Mouse (Mus musculus): ENCODE data around the gene Ppdpf.

DNA sequence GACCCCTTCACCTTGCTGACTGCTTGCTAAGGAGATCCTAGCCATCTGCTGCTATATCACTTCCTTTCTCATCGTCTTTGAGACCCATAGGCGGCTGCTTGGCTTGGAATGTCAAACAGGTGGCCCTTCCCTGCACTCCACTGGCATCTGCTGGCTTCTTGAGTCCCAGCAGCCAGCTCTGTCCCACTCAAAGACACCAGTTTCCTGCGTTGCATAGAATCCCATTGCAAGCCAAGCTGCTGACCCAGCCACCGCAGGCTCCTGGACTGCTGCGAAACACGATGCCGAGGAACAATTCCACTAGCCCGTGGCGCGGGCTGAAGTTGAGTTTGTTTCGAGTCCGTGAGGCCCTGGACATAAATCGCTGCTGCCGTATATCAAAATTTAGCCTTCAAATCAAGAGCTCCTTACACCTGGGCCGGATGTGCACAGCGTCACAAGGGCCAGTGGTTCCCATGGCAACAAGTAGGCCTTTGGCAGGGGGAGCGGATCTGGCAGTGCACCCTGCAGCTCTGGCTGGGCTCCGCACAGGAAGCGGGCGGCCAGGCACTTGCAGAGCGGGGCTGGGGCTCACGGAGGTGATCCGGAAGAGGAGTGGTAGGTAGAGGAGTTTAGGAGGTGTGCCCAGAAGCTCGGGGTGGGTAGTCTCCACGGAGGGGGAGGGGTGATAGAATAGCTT is 32.6 kb downstream of the Ppdpf start, which contains the start of gene Fndc11:
- TF ChIP-seq CTCF (IDR thresholded peaks at IDR 0.05; ENCODE audit: low read depth) = peak; percentile 16; the same call in 1 of the 2 replicates
- no peak for TF ChIP-seq EP300 (IDR thresholded peaks at IDR 0.05; ENCODE audit: low read depth)
